Mouse (Mus musculus): Measurements from ENCODE around the gene Ncapg2.

DNA sequence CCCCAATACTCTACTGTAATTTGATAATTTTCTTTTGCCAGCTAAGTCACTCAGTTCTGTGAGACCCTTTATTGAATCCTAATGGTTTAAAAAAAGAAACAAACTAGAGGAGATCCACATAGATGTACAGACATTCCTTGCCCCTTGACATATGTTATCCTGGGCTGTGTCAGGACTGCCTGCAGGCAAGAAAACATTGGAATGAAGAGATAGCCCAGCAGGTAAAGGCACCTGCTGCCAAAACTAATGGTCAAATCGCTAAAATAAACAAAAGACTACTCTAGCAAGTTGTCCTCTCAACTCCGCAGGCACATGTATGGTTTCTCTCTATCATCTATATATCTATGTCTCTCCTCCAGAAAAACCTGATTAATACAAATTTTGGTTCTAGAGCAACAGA lies 22.1 kb upstream of the Ncapg2 start:
- TF ChIP-seq CTCF (conservative IDR thresholded peaks at IDR 0.05; ENCODE audit: low read length) (no peak), POU5F1 (IDR thresholded peaks at IDR 0.05; ENCODE audit: borderline replicate concordance, low read length) (no peak)
